7 mouse cellular contexts compared by ENCODE assay signal in genomic region chr1:118320696-118321095, GRCm38 (mm10). TPM values are rescaled to one million over a fixed set of nuclear protein-coding genes. Genes with fewer than 3 reads are reported as not detected.
DNase-seq lines count a peak whose midpoint lies in the region; TF ChIP-seq lines count a peak whose summit lies in the region.

No protein-coding gene starts in this region.

- peak; percentile 26 to 37 for DNase-seq in layer of hippocampus, postnatal 10 days (ENCODE audit: low spot score in 2 of 2)
- no peak for DNase-seq in layer of hippocampus, adult 9-11 months
- DNase-seq in ES-CJ7 (ENCODE audit: low read depth, low spot score) = peak; percentile 89
- DNase-seq in brain, embryonic 14.5 days (ENCODE audit: low read depth) = no peak
- peak; percentile 21 for DNase-seq in kidney, postnatal 14 days
- peak; percentile 65 to 77 for DNase-seq in spleen, postnatal 4 days (ENCODE audit: low spot score in 2 of 2)
- DNase-seq in left cerebral cortex, adult 18-20 months (ENCODE audit: low spot score in 2 of 2) = no peak

- peak; percentile 43; the same call in 1 of the 2 replicates for TF ChIP-seq CTCF in brain, embryonic 14.5 days (IDR thresholded peaks at IDR 0.05; ENCODE audit: borderline replicate concordance, extremely low read depth, insufficient read depth, insufficient read length)

- TF ChIP-seq POLR2A in brain, embryonic 14.5 days (IDR thresholded peaks at IDR 0.05; ENCODE audit: borderline replicate concordance, extremely low read depth, insufficient read depth, insufficient read length, poor library complexity, severe bottlenecking) = no peak

RNA-seq across cellular contexts. Expression of gene Nifk, which starts 0.9 kb away (rescaled TPM):
- total RNA-seq in layer of hippocampus, postnatal 10 days (2021) = 10 to 100 TPM; 31.4 to 33.5 TPM
- 35.4 and 36.7 TPM in 2 replicates for polyA plus RNA-seq in brain, embryonic 14.5 days (2012; rRNA removed)
- total RNA-seq in left cerebral cortex, adult 18-20 months (2021) = 10 to 100 TPM; 19.8 to 21.3 TPM

RNA-seq across cellular contexts. Expression of gene Tsn, which starts 9.2 kb away (rescaled TPM):
- 100 to 1,000 TPM; 113 to 135 TPM for total RNA-seq in layer of hippocampus, postnatal 10 days (2021)
- 164 and 175 TPM in 2 replicates for polyA plus RNA-seq in brain, embryonic 14.5 days (2012; rRNA removed)
- 100 to 1,000 TPM; 103 to 106 TPM for total RNA-seq in left cerebral cortex, adult 18-20 months (2021)

Comparison
In these comparisons a context has a peak if more than half of its experiments do, and no peak if none do; other contexts are left out.
1. DNase-seq: peak in layer of hippocampus, postnatal 10 days (2 of 2), ES-CJ7 (single experiment), kidney, postnatal 14 days (single experiment) and spleen, postnatal 4 days (2 of 2); none in layer of hippocampus, adult 9-11 months (single experiment), brain, embryonic 14.5 days (single experiment) and left cerebral cortex, adult 18-20 months (0 of 2).